Mouse (Mus musculus) neural tube, embryonic 11.5 days (tissue): ENCODE measurements at regions not wholly inside any gene's neighbourhood (a gene's known extent, or its start where the extent isn't known, plus 50 kb on each side); places are given as distances from the start of the nearest gene placed in this dataset.

Source experiments
- ATAC-seq: fragments of 200-750 bp; cut with Nextera tagmentation; 2 replicates; pipeline ENCODE4 v1.8.0; 2017; ENCODE audit warnings: moderate number of reproducible peaks, mild to moderate bottlenecking, moderate TSS enrichment, moderate library complexity; ENCODE audit not compliant: insufficient read depth, low FRiP score, low TSS enrichment
- DNase-seq: peaks from one replicate; pipeline ENCODE4 v3.0.0-alpha.2; 2015; ENCODE audit warnings: low spot score
- H3K27ac ChIP-seq: fragments of 300-500 bp; sonication (generic); 2 replicates; pipeline ENCODE4 v1.5.1; 2014; ENCODE audit warnings: low read depth, mild to moderate bottlenecking, low read length
- H3K27me3 ChIP-seq: fragments of 300-500 bp; sonication (generic); 2 replicates; pipeline ENCODE4 v1.6.1; 2014; ENCODE audit warnings: mild to moderate bottlenecking, low read length, mixed read lengths; ENCODE audit not compliant: control insufficient read depth, insufficient read depth
- H3K36me3 ChIP-seq: fragments of 300-500 bp; sonication (generic); 2 replicates; pipeline ENCODE4 v1.6.1; 2014; ENCODE audit warnings: mild to moderate bottlenecking, low read length, moderate library complexity, mixed read lengths; ENCODE audit not compliant: control insufficient read depth, insufficient read depth
- H3K4me1 ChIP-seq: fragments of 300-500 bp; sonication (generic); 2 replicates; pipeline ENCODE4 v1.6.1; 2014; ENCODE audit warnings: low read length, mixed read lengths; ENCODE audit not compliant: control insufficient read depth, insufficient read depth
- H3K4me2 ChIP-seq: fragments of 300-500 bp; sonication (generic); 2 replicates; pipeline ENCODE4 v1.6.1; 2014; ENCODE audit warnings: low read depth, mild to moderate bottlenecking, moderate library complexity
- H3K4me3 ChIP-seq: fragments of 300-500 bp; sonication (generic); 2 replicates; pipeline ENCODE4 v1.5.1; 2014; ENCODE audit warnings: low read depth, low read length
- H3K9ac ChIP-seq: fragments of 300-500 bp; sonication (generic); 2 replicates; pipeline ENCODE4 v1.6.1; 2014; ENCODE audit warnings: mild to moderate bottlenecking, low read length
- H3K9me3 ChIP-seq: fragments of 300-500 bp; sonication (generic); 2 replicates; pipeline ENCODE4 v1.6.1; 2016; ENCODE audit warnings: low read length; ENCODE audit not compliant: control insufficient read depth
- WGBS: fragments of 180-500 bp; shearing (Covaris S2); extraction: QIAGEN DNeasy Blood & Tissue Kit; methylation state at CpG from one replicate; pipeline ENCODE4 v1.1.7; 2014; 5-methylcytosine and 5-hydroxymethylcytosine counted together

DNA sequence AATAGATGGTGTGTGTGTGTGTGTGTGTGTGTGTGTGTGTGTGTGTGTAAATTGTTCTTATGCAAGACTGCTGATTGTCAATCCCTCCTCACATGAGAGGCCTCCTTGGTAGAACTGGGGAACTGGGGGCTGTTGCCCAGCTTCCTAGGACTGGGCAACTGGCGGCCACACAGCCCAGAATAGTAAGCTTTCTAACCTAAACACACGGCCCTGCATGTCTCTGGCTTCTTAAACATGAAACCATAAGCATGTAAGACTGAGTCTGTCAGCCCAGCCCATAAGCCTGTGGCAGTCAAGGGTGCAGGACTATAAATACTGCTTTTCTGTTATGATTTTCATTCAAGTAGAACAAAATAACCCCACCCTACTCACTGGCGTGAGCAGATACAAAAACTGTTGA lies 60.7 kb downstream of the Ifng start:
- ATAC-seq (no peak), DNase-seq (no peak)
- WGBS = 96% methylated on average over 3 of the region's 3 CpGs
- Histone ChIP-seq H3K27ac (no peak overlapping the region), H3K36me3 (no peaks in the 10 kb centered on the region), H3K4me3 (no peak overlapping the region), H3K9me3 (no peaks in the 10 kb centered on the region), H3K4me1 (no peaks in the 10 kb centered on the region), H3K4me2 (no peak overlapping the region), H3K27me3 (no peaks in the 10 kb centered on the region), H3K9ac (no peak overlapping the region)

DNA sequence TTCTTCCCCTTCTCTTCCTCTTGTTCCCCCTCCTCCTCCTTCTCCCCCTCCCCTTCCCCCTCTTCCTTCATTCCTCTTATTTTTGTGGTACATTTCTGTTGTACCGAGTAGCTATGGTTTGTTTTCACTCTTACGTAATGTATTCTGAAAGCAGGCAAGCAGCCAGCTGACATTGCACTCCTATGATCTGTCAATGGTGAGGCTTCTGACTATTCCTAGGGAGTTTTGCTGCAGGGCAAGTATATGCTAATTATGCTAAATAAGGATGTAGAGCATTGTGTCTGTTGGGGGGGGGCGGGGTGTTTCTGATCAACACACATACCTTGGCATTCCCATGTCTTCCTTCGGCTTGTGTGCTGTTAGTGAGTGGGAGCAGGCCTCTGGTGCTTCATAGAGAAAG lies 64.0 kb downstream of the Ifng start:
- H3K9ac ChIP-seq = no peak overlapping the region
- H3K4me3 ChIP-seq = no peak overlapping the region
- no peaks in the 10 kb centered on the region for H3K27me3 ChIP-seq
- ATAC-seq = no peak
- no peaks in the 10 kb centered on the region for H3K9me3 ChIP-seq
- WGBS = 73% methylated on average over 4 of the region's 4 CpGs
- no peaks in the 10 kb centered on the region for H3K4me1 ChIP-seq
- no peaks in the 10 kb centered on the region for H3K36me3 ChIP-seq
- DNase-seq = no peak
- no peak overlapping the region for H3K4me2 ChIP-seq
- H3K27ac ChIP-seq = no peak overlapping the region

DNA sequence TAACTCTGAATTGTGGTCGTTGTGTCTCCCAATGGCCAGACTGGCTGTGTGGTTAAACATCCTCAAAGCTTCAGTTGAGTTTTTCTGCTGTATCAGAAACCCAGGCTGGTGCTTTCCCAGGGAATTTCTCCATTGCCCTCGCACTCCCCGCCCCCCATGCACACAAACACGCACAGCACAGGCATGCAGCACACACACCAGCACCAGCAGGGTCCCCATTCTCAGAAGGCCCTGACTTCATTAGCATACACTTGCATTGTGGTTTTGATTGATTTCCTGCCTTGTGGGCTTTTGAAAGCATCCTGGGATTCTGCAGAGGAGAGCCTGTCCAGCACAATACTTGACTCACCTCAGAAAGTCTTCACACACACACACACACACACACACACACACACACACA lies 65.3 kb downstream of the Ifng start:
- no peaks in the 10 kb centered on the region for H3K27me3 ChIP-seq
- DNase-seq = peak; percentile 51
- H3K4me3 ChIP-seq = no peak overlapping the region
- no peak overlapping the region for H3K4me2 ChIP-seq
- 45% methylated on average over 4 of the region's 4 CpGs for WGBS
- ATAC-seq = peak; percentile 87
- no peaks in the 10 kb centered on the region for H3K4me1 ChIP-seq
- no peaks in the 10 kb centered on the region for H3K9me3 ChIP-seq
- no peak overlapping the region for H3K27ac ChIP-seq
- H3K36me3 ChIP-seq = no peaks in the 10 kb centered on the region
- H3K9ac ChIP-seq = no peak overlapping the region

DNA sequence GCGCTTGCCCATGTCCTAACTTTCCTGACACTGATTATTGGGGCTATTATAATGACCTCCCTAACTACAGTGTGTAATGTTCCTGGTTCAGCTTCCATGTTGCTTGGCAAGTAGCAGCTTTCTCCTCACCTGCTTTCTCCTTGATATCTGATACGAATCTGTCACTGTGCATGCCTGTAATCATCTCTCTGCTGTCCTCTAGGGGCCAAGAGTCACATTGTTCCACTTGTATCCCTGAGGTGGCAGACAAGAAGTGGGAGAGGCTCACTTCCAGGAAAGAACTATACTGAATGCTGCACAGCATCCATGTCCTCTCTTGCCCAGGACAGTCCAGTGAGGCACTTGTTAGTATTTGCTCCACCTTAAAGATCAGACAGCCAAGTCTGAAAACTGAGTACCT lies 66.8 kb downstream of the Ifng start:
- DNase-seq (no peak), ATAC-seq (peak; percentile 22; the same call in 1 of the 2 replicates)
- 54% methylated on average over 2 of the region's 2 CpGs for WGBS
- Histone ChIP-seq H3K4me3 (no peak overlapping the region), H3K4me1 (no peaks in the 10 kb centered on the region), H3K4me2 (no peak overlapping the region), H3K9ac (no peak overlapping the region), H3K27ac (no peak overlapping the region), H3K9me3 (no peaks in the 10 kb centered on the region), H3K27me3 (no peaks in the 10 kb centered on the region), H3K36me3 (no peaks in the 10 kb centered on the region)

DNA sequence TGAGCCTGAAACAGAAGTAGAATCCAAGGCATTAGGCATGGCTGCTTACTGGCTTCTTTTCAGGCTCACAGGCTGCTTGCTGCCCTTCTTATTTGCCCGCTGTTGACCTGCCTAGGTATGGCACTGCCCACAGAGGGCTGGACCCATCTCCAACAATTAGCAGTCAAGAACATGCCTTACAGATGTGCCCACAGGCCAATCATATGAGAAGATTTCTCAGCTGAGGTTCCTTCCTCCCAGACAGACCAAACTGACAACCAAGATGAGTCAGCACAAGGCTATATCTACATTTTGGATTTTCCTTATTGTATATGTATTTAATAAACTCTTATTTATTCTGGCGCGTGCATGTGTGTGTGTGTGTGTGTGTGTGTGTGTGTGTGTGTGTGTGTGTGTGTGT lies 76.0 kb downstream of the Ifng start:
- Histone ChIP-seq H3K27me3 (no peaks in the 10 kb centered on the region), H3K4me3 (no peak overlapping the region), H3K9me3 (no peaks in the 10 kb centered on the region), H3K4me2 (no peak overlapping the region), H3K27ac (no peak overlapping the region), H3K4me1 (no peaks in the 10 kb centered on the region), H3K9ac (no peak overlapping the region), H3K36me3 (no peaks in the 10 kb centered on the region)
- WGBS = 86% methylated on average over 3 of the region's 3 CpGs
- ATAC-seq = no peak
- no peak for DNase-seq

DNA sequence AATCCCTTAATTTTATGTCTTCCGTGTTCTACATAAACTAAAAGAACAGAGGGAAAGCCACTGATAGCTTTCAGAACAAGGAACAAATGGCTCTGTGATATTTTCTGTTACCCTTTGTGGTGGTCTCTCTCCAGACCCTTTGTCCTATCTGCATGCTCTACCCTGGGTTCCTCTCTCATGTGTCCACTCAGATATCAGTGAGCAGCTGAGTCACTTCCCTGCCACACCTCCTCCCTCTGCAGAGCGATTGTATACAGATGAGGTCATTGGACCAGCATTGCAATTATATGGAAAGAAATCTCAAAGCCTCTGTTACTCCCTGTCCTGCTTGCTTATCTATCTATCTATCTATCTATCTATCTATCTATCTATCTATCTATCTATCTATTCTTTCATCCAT lies 77.1 kb downstream of the Ifng start:
- DNase-seq = no peak
- no peaks in the 10 kb centered on the region for H3K36me3 ChIP-seq
- no peak overlapping the region for H3K27ac ChIP-seq
- 97% methylated on average over 2 of the region's 2 CpGs for WGBS
- no peak overlapping the region for H3K9ac ChIP-seq
- no peak overlapping the region for H3K4me3 ChIP-seq
- H3K9me3 ChIP-seq = no peaks in the 10 kb centered on the region
- H3K27me3 ChIP-seq = no peaks in the 10 kb centered on the region
- H3K4me2 ChIP-seq = no peak overlapping the region
- no peak for ATAC-seq
- H3K4me1 ChIP-seq = no peaks in the 10 kb centered on the region

DNA sequence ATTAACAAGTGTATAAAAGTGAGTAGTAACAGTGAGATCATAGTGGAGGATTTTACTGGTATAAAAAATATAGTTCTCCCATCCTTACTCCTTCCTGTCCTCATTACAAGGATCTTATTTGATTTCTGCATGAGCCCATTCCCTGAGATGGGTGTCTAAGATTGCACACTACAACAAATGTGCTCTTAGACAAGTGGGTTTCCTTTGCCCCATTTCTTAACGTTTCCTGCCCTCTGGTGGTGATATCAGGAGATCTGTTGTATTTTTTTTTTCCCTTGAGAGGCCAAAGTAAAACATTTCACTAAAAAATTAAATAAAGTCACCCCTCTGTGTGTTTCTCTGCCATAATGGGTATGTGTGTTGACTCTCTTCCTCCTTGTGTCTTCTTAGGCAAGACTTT lies 105.1 kb downstream of the Ifng start:
- 16% methylated on average over 1 of the region's 1 CpGs for WGBS

DNA sequence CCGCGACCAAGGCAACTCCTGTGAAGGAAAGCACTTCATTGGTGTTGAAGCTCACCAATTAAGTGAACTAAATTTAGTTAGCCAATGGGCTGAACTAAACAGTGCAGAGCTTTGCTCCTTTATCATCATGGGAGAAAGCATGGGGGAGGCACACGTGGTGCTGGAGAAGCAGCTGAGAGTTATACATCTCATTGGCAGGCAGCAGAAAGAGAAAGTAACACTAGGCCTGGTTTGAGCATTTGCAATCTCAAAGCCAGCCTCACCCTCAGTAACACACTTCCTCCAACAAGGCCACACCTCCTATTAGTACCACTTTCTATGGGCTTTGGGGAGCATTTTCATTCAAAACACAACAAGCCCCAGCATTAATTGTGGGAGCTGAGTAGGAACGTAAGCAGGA lies 109.4 kb downstream of the Ifng start:
- Histone ChIP-seq H3K9ac (no peak overlapping the region), H3K4me2 (no peak overlapping the region), H3K4me1 (no peaks in the 10 kb centered on the region), H3K27ac (no peak overlapping the region), H3K36me3 (no peaks in the 10 kb centered on the region), H3K27me3 (no peaks in the 10 kb centered on the region), H3K9me3 (no peaks in the 10 kb centered on the region), H3K4me3 (no peak overlapping the region)
- ATAC-seq (no peak), DNase-seq (no peak)
- 87% methylated on average over 4 of the region's 4 CpGs for WGBS

More for the DNA sequence above, 105.1 kb downstream of the Ifng start:
- Histone ChIP-seq H3K36me3 (no peaks in the 10 kb centered on the region), H3K4me3 (no peak overlapping the region), H3K9me3 (no peaks in the 10 kb centered on the region), H3K27ac (no peak overlapping the region), H3K9ac (no peak overlapping the region), H3K4me2 (no peak overlapping the region), H3K4me1 (no peaks in the 10 kb centered on the region), H3K27me3 (no peaks in the 10 kb centered on the region)
- DNase-seq (no peak), ATAC-seq (no peak)

DNA sequence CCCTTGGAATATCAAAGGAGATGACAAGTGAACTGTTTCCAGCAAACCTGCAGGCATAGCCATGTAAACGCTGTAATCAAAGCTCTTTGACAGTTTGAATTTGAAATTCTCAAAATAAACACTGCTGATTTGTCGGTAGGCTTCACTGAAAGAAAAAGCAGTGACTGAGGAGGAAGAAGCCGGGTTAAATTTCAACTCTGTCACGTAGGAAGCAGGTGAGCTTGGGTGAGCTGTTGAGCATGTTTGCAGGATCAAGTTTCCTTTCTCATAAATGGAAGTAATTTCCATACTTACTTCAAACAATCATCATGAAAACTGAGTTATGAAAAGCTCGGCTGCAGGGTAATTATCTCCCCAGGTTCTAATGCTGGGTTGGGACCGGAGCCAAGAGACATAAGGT lies 118.0 kb downstream of the Ifng start:
- 76% methylated on average over 6 of the region's 6 CpGs for WGBS

More for the DNA sequence above, 118.0 kb downstream of the Ifng start:
- Histone ChIP-seq H3K9ac (no peak overlapping the region), H3K4me3 (no peak overlapping the region), H3K36me3 (no peaks in the 10 kb centered on the region), H3K4me1 (no peaks in the 10 kb centered on the region), H3K27ac (no peak overlapping the region), H3K27me3 (no peaks in the 10 kb centered on the region), H3K4me2 (no peak overlapping the region), H3K9me3 (no peaks in the 10 kb centered on the region)
- ATAC-seq (no peak), DNase-seq (no peak)
